In genomic region chr4:129259101-129259500, GRCm38 (mm10) we compare ENCODE assay signal across 15 mouse cellular contexts. TPM values are rescaled to one million over a fixed set of nuclear protein-coding genes. Genes with fewer than 3 reads are reported as not detected.
DNase-seq lines count a peak whose midpoint lies in the region; ATAC-seq and TF ChIP-seq lines count a peak whose summit lies in the region.
"Had no signal": no experiment of that assay in that cellular context is flagged by ENCODE, and none has a peak within 500 bp of the region (broad histone marks: within the 10 kb centered on the region; RNA-seq: fewer than 3 reads in every experiment).

No protein-coding gene starts in this region.

- ATAC-seq in heart, postnatal 0 days (ENCODE audit: insufficient read depth, low read depth) = 0 out of 2 replicates have a peak, but pooled peaks have one; percentile 12
- ATAC-seq: CD4-positive, CD25-positive, alpha-beta regulatory T cell, adult 4 months; intestine, embryonic 15.5 days had no signal

- no peak for TF ChIP-seq EP300 in heart, postnatal 0 days (IDR thresholded peaks at IDR 0.05; ENCODE audit: low read depth)

- no peaks in the 10 kb centered on the region for H3K79me3 ChIP-seq in C2C12 (ENCODE audit: low read depth)

- intact Hi-C loops in heart, postnatal 25 days (cut with DNase I) = no loop called here

- no peaks in the 10 kb centered on the region for H3K27me3 ChIP-seq in C2C12 (ENCODE audit: control insufficient read depth, insufficient read depth, insufficient read length)
- 0 out of 2 replicates have a peak, but pooled peaks cover under 1% of the 10 kb centered on the region for H3K27me3 ChIP-seq in heart, postnatal 0 days (ENCODE audit: control insufficient read depth, insufficient read depth, low read length)
- H3K27me3 ChIP-seq: intestine, embryonic 15.5 days; neural tube, embryonic 13.5 days had no signal

- no peaks in the 10 kb centered on the region for H3K36me3 ChIP-seq in C2C12 (ENCODE audit: control insufficient read depth, insufficient read depth)
- no peaks in the 10 kb centered on the region for H3K36me3 ChIP-seq in heart, postnatal 0 days (replicated peaks; ENCODE audit: control insufficient read depth, insufficient read depth, low read length)
- H3K36me3 ChIP-seq: intestine, embryonic 15.5 days; limb, embryonic 12.5 days; neural tube, embryonic 13.5 days had no signal

- H3K9ac ChIP-seq in heart, postnatal 0 days (replicated peaks; ENCODE audit: low read depth, low read length) = no peak overlapping the region
- H3K9ac ChIP-seq: intestine, embryonic 15.5 days; limb, embryonic 12.5 days; neural tube, embryonic 13.5 days had no signal

- peaks cover 14% of the 10 kb centered on the region for H3K4me1 ChIP-seq in heart, postnatal 0 days (ENCODE audit: control insufficient read depth, insufficient read depth)

- 67% methylated on average over 4 of the region's 4 CpGs for whole genome bisulfite sequencing in heart, postnatal 0 days

- H3ac ChIP-seq in C2C12 (ENCODE audit: control insufficient read depth, insufficient read length, low read depth) = no peak overlapping the region

- no peak overlapping the region for H3K4me3 ChIP-seq in C2C12 (ENCODE audit: insufficient read depth, poor library complexity, severe bottlenecking)
- H3K4me3 ChIP-seq in heart, postnatal 0 days (ENCODE audit: low read depth, low read length) = no peak overlapping the region
- H3K4me3 ChIP-seq: intestine, embryonic 15.5 days; limb, embryonic 12.5 days; neural tube, embryonic 13.5 days had no signal

- no peaks in the 10 kb centered on the region for H3K9me3 ChIP-seq in heart, postnatal 0 days (replicated peaks; ENCODE audit: control insufficient read depth, low read length)
- H3K9me3 ChIP-seq: intestine, embryonic 15.5 days; limb, embryonic 12.5 days; neural tube, embryonic 13.5 days had no signal

- peaks cover 9% of the 10 kb centered on the region for H3K79me2 ChIP-seq in C2C12 (ENCODE audit: control insufficient read depth, insufficient read depth)

- H3K27ac ChIP-seq in heart, postnatal 0 days (ENCODE audit: low read depth) = peak overlapping the region; percentile 11; the same call in 1 of the 2 replicates
- H3K27ac ChIP-seq: intestine, embryonic 15.5 days; limb, embryonic 12.5 days; neural tube, embryonic 13.5 days had no signal

- no peak overlapping the region for H3K4me2 ChIP-seq in heart, postnatal 0 days (ENCODE audit: low read depth, low read length)
- H3K4me2 ChIP-seq: intestine, embryonic 15.5 days; limb, embryonic 12.5 days; neural tube, embryonic 13.5 days had no signal

- TF ChIP-seq CTCF in C2C12 (IDR thresholded peaks at IDR 0.05; ENCODE audit: control insufficient read depth, insufficient read depth, insufficient read length) = no peak
- no peak for TF ChIP-seq CTCF in heart, postnatal 0 days (IDR thresholded peaks at IDR 0.05; ENCODE audit: low read depth)

- peak; percentile 98 for DNase-seq in heart, adult 11 months
- no peak for DNase-seq in heart, postnatal 25 days (ENCODE audit: low spot score)
- peak; percentile 48 for DNase-seq in kidney, postnatal 14 days
- no peak for DNase-seq in kidney, adult 11 months
- DNase-seq in heart, postnatal 0 days (ENCODE audit: low spot score) = no peak
- DNase-seq in liver = no peak
- no peak for DNase-seq in spleen, postnatal 36 days (ENCODE audit: low spot score in 2 of 2)
- DNase-seq: cerebellum, postnatal 25 days; spleen, adult 18-20 months; thymus, postnatal 25 days had no signal

TF ChIP-seq in C2C12, 6 proteins besides CTCF, POLR2A, EP300 and RAD21:
- TF ChIP-seq FOSL1 (IDR thresholded peaks at IDR 0.05; ENCODE audit: insufficient read depth, low read length, poor library complexity, severe bottlenecking) (peak; percentile 55), USF1 (IDR thresholded peaks at IDR 0.05; ENCODE audit: low read depth) (no peak)

RNA-seq across cellular contexts. Expression of gene C77080, which starts 2.1 kb away (rescaled TPM):
- total RNA-seq in heart, postnatal 25 days (2021) = 1 to 10 TPM; 3.3 to 6.1 TPM
- 30.1 TPM for polyA plus RNA-seq in C2C12 (2012; fragmentation: generic; extraction: Trizol)
- 7.8 and 9.0 TPM in 2 replicates for total RNA-seq in heart, postnatal 0 days (2014; rRNA removed; ENCODE audit: low replicate concordance)
- polyA plus RNA-seq in heart, postnatal 0 days (2015; fragmentation: Nextera tagmentation; extraction: Ambion mirVana) = 0.77 and 0.78 TPM in 2 replicates

RNA-seq across cellular contexts. Expression of gene Sync, which starts 28.3 kb away (rescaled TPM):
- total RNA-seq in heart, postnatal 25 days (2021) = 10 to 100 TPM; 15.5 to 16.3 TPM
- 15.0 TPM for polyA plus RNA-seq in C2C12 (2012; fragmentation: generic; extraction: Trizol)
- total RNA-seq in heart, postnatal 0 days (2014; rRNA removed; ENCODE audit: low replicate concordance) = 1.4 and 1.9 TPM in 2 replicates
- polyA plus RNA-seq in heart, postnatal 0 days (2015; fragmentation: Nextera tagmentation; extraction: Ambion mirVana) = 3.4 and 3.8 TPM in 2 replicates

Comparison
In these comparisons a context has a peak if more than half of its experiments do, and no peak if none do; other contexts are left out.
1. DNase-seq: peak in heart, adult 11 months (single experiment) and kidney, postnatal 14 days (single experiment); none in heart, postnatal 25 days (single experiment), kidney, adult 11 months (single experiment), heart, postnatal 0 days (single experiment), liver (single experiment) and spleen, postnatal 36 days (0 of 2).